Mouse (Mus musculus) stomach, embryonic 16.5 days (tissue): ENCODE data around the gene Kif18b. TPM values are rescaled to one million over a fixed set of nuclear protein-coding genes. Genes with fewer than 3 reads are reported as not detected.

Experiments used
- ATAC-seq: fragments of 200-750 bp; cut with Nextera tagmentation; 2 replicates; pipeline ENCODE4 v1.8.0; 2017; ENCODE audit warnings: moderate number of reproducible peaks, moderate TSS enrichment; ENCODE audit not compliant: insufficient read depth, low FRiP score
- H3K27ac ChIP-seq: fragments of 300-500 bp; sonication (generic); 2 replicates; pipeline ENCODE4 v1.5.1; 2014; ENCODE audit warnings: low read length
- H3K27me3 ChIP-seq: fragments of 300-500 bp; sonication (generic); 2 replicates; pipeline ENCODE4 v1.6.1; 2014; ENCODE audit warnings: low read length, control low read depth, mixed read lengths; ENCODE audit not compliant: control insufficient read depth, insufficient read depth
- H3K36me3 ChIP-seq: fragments of 300-500 bp; sonication (generic); 2 replicates; pipeline ENCODE4 v1.6.1; 2014; ENCODE audit warnings: low read length; ENCODE audit not compliant: control insufficient read depth, insufficient read depth
- H3K4me1 ChIP-seq: fragments of 300-500 bp; sonication (generic); 2 replicates; pipeline ENCODE4 v1.6.1; 2014; ENCODE audit warnings: low read length, control low read depth, mixed read lengths; ENCODE audit not compliant: control insufficient read depth, insufficient read depth
- H3K4me2 ChIP-seq: fragments of 300-500 bp; sonication (generic); 2 replicates; pipeline ENCODE4 v1.6.1; 2014; ENCODE audit warnings: low read depth, low read length, mixed read lengths
- H3K4me3 ChIP-seq: fragments of 300-500 bp; sonication (generic); replicated peaks from 2 replicates; pipeline ENCODE4 v1.5.1; 2014; ENCODE audit warnings: mild to moderate bottlenecking, low read length
- H3K9ac ChIP-seq: fragments of 300-500 bp; sonication (generic); 2 replicates; pipeline ENCODE4 v1.6.1; 2014; ENCODE audit warnings: low read length
- H3K9me3 ChIP-seq: fragments of 300-500 bp; sonication (generic); replicated peaks from 2 replicates; pipeline ENCODE4 v1.6.1; 2016; ENCODE audit warnings: low read length, control low read depth; ENCODE audit not compliant: control insufficient read depth
- WGBS: fragments of 180-500 bp; shearing (Covaris S2); extraction: QIAGEN DNeasy Blood & Tissue Kit; methylation state at CpG from one replicate; pipeline ENCODE4 v1.1.7; 2014; 5-methylcytosine and 5-hydroxymethylcytosine counted together
- polyA plus RNA-seq: library from polyadenylated mRNA; unstranded; fragments of >200 nt; fragmentation: Nextera tagmentation; extraction: Ambion mirVana; gene quantifications from 2 replicates; pipeline ENCODE4 v1.2.1, GENCODE M21; 2015

Gene Kif18b
- 7.3 and 8.7 TPM in 2 replicates for polyA plus RNA-seq

DNA sequence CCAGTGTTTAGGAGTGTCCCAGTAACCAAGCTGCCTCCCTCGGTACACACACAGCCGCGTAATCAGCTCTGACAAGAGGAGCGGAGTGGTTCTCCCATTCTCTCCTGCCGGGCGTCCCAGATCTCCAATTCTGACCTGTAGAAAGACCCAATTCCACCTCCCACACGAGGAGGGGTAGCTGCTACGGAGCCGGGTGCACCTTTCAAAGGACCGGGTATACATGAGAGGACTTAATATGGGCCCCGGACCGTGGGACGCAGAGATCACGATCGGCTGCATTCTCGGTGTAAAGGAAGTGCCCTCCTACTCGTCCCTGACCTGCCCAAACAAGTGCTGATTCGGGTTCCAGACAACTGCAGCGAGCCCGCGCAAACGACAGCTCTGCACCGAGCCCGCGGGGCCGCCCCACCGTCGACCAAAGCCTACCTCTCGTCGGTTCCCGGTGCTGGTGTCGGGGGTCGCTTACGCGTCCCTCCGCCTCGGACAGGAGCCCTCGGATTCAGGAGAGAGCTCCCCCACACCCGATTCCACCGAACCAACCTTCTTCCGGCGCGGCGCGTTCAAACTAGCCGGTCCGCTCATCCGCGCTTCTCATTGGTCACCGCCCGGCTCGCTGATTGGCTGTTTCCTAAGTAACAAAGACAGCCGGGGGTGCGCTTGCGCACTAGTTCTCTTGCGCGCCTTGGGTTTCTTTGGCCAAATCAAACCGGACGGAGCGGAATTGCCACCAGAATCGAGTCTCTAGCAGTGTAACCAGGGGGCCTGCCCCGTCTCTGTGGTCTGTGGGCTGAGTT is at the start of gene Kif18b:
Kif18b (minus strand) TSS at position 568 of the 794 bp plus-strand sequence.
- Histone ChIP-seq H3K9ac (peak within 1 kb of the TSS; percentile 83), H3K4me2 (peak within 1 kb of the TSS; percentile 72), H3K9me3 (no peaks in the 10 kb centered on the region), H3K36me3 (no peaks in the 10 kb centered on the region), H3K4me1 (peaks cover 17% of the 10 kb centered on the region; the same call in 1 of the 2 replicates), H3K27ac (peak within 1 kb of the TSS; percentile 94), H3K27me3 (no peaks in the 10 kb centered on the region), H3K4me3 (peak within 1 kb of the TSS; percentile 84)
- WGBS = under 1% methylated on average over 62 of the region's 62 CpGs
- ATAC-seq = peak; percentile 95

- H3K4me3 ChIP-seq = no peak overlapping the region
- 56% methylated on average over 1 of the region's 1 CpGs for WGBS
- no peak overlapping the region for H3K27ac ChIP-seq
- H3K36me3 ChIP-seq = no peaks in the 10 kb centered on the region
- no peak overlapping the region for H3K9ac ChIP-seq
- no peaks in the 10 kb centered on the region for H3K9me3 ChIP-seq
- ATAC-seq = no peak
- 0 out of 2 replicates have a peak, but pooled peaks cover 6% of the 10 kb centered on the region for H3K4me1 ChIP-seq
- no peak overlapping the region for H3K4me2 ChIP-seq
- H3K27me3 ChIP-seq = no peaks in the 10 kb centered on the region
Measured at GRCm38 (mm10) chr11:102972326-102972725, 47.4 kb upstream of the Kif18b start.

GRCm38 (mm10) chr11:102971604-102972003 is 46.7 kb upstream of the Kif18b start:
- H3K9ac ChIP-seq = no peak overlapping the region
- H3K27ac ChIP-seq = no peak overlapping the region
- 31% methylated on average over 5 of the region's 5 CpGs for WGBS
- no peaks in the 10 kb centered on the region for H3K27me3 ChIP-seq
- H3K36me3 ChIP-seq = no peaks in the 10 kb centered on the region
- no peak overlapping the region for H3K4me2 ChIP-seq
- H3K4me3 ChIP-seq = no peak overlapping the region
- H3K4me1 ChIP-seq = 0 out of 2 replicates have a peak, but pooled peaks cover 6% of the 10 kb centered on the region
- H3K9me3 ChIP-seq = no peaks in the 10 kb centered on the region
- no peak; the same call in 1 of the 2 replicates for ATAC-seq

DNA sequence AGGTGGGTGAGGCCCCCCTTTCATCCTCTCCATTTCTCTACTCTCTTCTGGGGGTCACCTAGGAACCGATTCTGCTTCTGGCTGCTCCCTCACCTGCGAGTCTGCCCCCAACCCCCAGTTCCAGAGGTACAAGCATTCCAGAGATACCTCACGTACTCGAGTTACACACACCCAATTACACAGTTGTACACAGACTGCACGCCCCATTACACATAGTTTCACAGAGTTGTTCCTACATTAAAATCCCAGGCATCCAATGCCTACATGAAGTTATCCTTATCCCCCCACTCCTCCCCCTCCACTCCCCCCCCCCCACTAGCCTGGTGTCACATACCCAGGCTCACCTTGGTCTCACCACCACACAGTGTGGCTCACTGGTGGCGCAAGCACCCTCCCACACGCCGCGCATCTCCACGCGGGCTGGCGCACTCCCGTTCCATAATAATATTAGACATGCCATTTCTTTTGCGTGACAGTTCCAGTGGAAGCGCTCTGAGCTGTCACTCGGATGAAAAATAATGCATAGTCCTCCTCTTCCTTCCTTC is 39.7 kb upstream of the Kif18b start:
- peaks cover 5% of the 10 kb centered on the region; the same call in 1 of the 2 replicates for H3K27me3 ChIP-seq
- peaks cover 11% of the 10 kb centered on the region for H3K4me1 ChIP-seq
- no peak overlapping the region for H3K27ac ChIP-seq
- WGBS = 65% methylated on average over 16 of the region's 16 CpGs
- H3K9ac ChIP-seq = no peak overlapping the region
- no peak overlapping the region for H3K4me2 ChIP-seq
- no peak for ATAC-seq
- H3K9me3 ChIP-seq = no peaks in the 10 kb centered on the region
- no peaks in the 10 kb centered on the region for H3K36me3 ChIP-seq
- H3K4me3 ChIP-seq = no peak overlapping the region

DNA sequence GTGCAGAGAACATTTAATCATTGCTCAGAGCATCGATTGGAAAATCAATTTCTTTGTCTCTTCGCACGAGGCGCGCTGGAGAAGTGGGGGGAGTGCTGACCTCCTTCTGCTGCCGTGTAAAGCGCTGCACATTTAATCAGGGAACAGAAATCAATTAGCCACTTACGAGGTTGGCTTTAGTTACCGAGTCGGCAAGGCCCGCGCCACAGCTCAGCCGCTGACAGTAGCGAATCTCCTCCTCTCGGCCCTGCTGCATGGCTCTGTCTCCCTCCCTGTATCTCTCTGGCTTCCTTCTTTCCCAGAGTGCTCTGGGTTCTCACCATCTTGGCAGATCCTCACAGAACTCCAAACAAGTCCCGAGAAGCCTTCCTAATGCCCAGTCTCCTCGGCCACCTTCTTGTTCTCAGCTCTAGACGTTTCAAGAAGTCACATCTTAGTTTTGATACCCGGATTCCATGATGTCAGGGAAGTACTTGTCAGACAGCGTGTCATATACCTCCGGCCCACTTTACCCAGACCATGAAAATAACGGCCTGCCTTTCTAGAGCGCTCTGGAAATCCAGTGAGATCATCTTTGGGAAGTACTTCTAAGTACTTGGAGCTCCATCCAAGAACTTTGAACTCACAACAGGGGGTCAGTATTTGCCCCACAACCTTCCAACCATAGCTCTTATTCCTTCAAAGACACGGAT is 39.1 kb upstream of the Kif18b start:
- Histone ChIP-seq H3K4me2 (peak overlapping the region; percentile 16; the same call in 1 of the 2 replicates), H3K9me3 (no peaks in the 10 kb centered on the region), H3K27me3 (peaks cover 5% of the 10 kb centered on the region; the same call in 1 of the 2 replicates), H3K4me1 (peaks cover 11% of the 10 kb centered on the region), H3K36me3 (no peaks in the 10 kb centered on the region), H3K4me3 (no peak overlapping the region), H3K9ac (peak overlapping the region; percentile 55; the same call in 1 of the 2 replicates), H3K27ac (no peak overlapping the region)
- ATAC-seq = no peak
- WGBS = 31% methylated on average over 24 of the region's 24 CpGs

GRCm38 (mm10) chr11:102963246-102963854 is 38.4 kb upstream of the Kif18b start:
- peak overlapping the region; percentile 55 for H3K9ac ChIP-seq
- peaks cover 5% of the 10 kb centered on the region; the same call in 1 of the 2 replicates for H3K27me3 ChIP-seq
- no peaks in the 10 kb centered on the region for H3K9me3 ChIP-seq
- 0 out of 2 replicates have a peak, but pooled peaks have one; percentile 23 for ATAC-seq
- 8% methylated on average over 16 of the region's 16 CpGs for WGBS
- H3K27ac ChIP-seq = peak overlapping the region; percentile 25; the same call in 1 of the 2 replicates
- H3K36me3 ChIP-seq = no peaks in the 10 kb centered on the region
- H3K4me1 ChIP-seq = peaks cover 11% of the 10 kb centered on the region
- H3K4me2 ChIP-seq = peak overlapping the region; percentile 16; the same call in 1 of the 2 replicates
- H3K4me3 ChIP-seq = no peak overlapping the region

- H3K4me2 ChIP-seq = 0 out of 2 replicates have a peak overlapping the region, but pooled peaks have one; percentile 9
- H3K9me3 ChIP-seq = no peaks in the 10 kb centered on the region
- H3K27ac ChIP-seq = peak overlapping the region; percentile 25; the same call in 1 of the 2 replicates
- no peak overlapping the region for H3K4me3 ChIP-seq
- peak overlapping the region; percentile 55; the same call in 1 of the 2 replicates for H3K9ac ChIP-seq
- WGBS = 36% methylated on average over 7 of the region's 7 CpGs
- H3K36me3 ChIP-seq = no peaks in the 10 kb centered on the region
- H3K4me1 ChIP-seq = peaks cover 13% of the 10 kb centered on the region
- H3K27me3 ChIP-seq = peaks cover 5% of the 10 kb centered on the region; the same call in 1 of the 2 replicates
- ATAC-seq = no peak
Measured at GRCm38 (mm10) chr11:102962861-102963245, 37.9 kb upstream of the Kif18b start.

DNA sequence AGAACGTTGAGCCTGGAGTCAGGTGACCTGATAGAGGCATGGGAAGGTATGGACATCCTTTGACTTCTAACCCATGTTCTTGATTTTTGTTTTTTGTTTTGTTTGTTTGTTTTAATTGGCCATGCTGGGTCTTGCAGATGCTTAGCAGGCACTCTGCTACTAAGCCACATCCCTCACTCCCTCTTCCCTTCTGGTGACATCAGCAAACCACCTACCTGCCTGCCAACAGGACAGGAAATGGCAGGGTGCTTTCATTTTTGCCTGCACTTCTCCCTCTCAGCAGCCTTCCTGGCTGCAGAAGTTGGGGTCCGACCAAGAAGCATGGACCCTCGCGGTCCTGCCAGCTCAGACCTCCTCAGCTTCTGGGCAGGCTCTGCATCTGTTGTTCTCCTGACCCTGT is 36.2 kb upstream of the Kif18b start:
- H3K27ac ChIP-seq = no peak overlapping the region
- no peak overlapping the region for H3K9ac ChIP-seq
- no peaks in the 10 kb centered on the region for H3K36me3 ChIP-seq
- H3K4me3 ChIP-seq = no peak overlapping the region
- ATAC-seq = no peak
- H3K27me3 ChIP-seq = peaks cover 5% of the 10 kb centered on the region; the same call in 1 of the 2 replicates
- no peaks in the 10 kb centered on the region for H3K9me3 ChIP-seq
- H3K4me1 ChIP-seq = peaks cover 24% of the 10 kb centered on the region
- 95% methylated on average over 4 of the region's 4 CpGs for WGBS
- H3K4me2 ChIP-seq = no peak overlapping the region
